Mouse (Mus musculus): ENCODE data around the gene Rnase9. TPM values are rescaled to one million over a fixed set of nuclear protein-coding genes. Genes with fewer than 3 reads are reported as not detected.
A peak's percentile ranks its signal among the peaks of the same experiment; 100 is the strongest.
"Not testable (repeated sequence)": the region's sequence is repeated elsewhere in the genome, so short reads cannot be mapped to it uniquely, and the experiment has no call there.

Gene Rnase9
- polyA plus RNA-seq, 1 experiment, result not detected

- no peak for DNase-seq (ENCODE audit: extremely low spot score in 1 of 2, low spot score in 1 of 2)
Observed at GRCm38 (mm10) chr14:51051941-51052340, 10.3 kb upstream of the Rnase9 start.

DNA sequence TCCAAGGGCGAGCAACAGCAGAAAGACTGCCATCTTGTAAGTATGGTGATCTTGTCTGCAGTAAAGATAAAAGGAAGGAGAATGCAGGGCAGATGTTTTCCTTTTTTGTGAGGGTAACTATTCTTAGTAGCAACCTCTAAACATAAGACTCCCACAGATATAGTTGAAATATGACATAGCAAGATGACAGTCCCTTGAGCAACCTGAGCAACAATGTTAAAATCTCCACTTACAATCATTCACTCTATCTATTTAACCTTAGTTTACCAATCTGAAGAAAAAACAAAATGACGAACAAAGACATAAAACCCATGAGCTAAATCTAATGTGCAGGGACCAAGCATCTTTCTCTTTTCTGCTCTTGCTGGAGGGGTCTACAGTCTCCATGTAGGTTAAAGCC is 8.4 kb upstream of the Rnase9 start, which contains the start of gene Rnase11:
Rnase11 (minus strand) TSS at position 101 of the 400 bp plus-strand sequence.
- no peak for DNase-seq (ENCODE audit: extremely low spot score in 1 of 2, low spot score in 1 of 2)

GRCm38 (mm10) chr14:51047846-51048245 is 6.2 kb upstream of the Rnase9 start:
- DNase-seq (ENCODE audit: extremely low spot score in 1 of 2, low spot score in 1 of 2), result no peak

DNA sequence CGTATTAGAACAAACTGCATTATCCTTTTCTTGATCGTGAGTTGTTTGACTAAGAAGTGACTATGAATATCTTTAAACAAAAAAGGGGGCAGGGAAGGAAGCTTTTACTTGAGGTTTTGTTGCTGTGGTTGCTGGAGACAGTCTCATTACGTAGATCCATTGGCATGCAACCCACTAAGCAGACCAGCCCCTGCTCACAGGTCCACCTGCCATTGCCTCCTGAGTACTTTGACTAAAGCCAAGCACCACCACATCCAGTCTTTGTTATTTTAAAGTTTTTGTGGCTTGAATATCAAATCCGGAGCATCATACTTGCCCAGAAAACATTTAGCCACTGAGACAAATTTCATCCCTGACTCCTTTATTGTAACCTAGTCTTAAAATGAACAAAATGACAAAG is 5.5 kb downstream of the Rnase9 start:
- no peak for DNase-seq (ENCODE audit: extremely low spot score in 1 of 2, low spot score in 1 of 2)

DNA sequence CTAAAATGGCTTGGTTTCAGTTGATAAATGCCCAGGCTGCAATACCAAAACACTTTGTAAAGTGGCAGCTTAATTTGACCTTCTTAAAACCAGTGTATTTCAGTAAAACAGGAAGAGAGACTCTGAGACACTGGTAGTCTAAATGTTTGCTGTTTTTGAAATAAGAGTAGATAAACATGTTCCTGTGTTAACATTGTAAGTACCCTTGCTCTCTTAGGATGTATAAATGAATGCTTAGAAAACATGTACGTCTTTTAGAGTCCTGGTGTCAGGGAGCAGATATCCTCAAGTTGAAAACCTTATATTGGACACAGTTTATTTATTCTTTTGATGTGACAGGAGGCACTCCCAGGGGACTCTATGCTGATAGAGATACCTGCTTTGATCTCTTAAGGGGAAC is 6.5 kb downstream of the Rnase9 start:
- DNase-seq (ENCODE audit: extremely low spot score in 1 of 2, low spot score in 1 of 2), result no peak

GRCm38 (mm10) chr14:51027387-51028155 is 14.1 kb downstream of the Rnase9 start:
- no peak for DNase-seq (ENCODE audit: extremely low spot score in 1 of 2, low spot score in 1 of 2)

DNA sequence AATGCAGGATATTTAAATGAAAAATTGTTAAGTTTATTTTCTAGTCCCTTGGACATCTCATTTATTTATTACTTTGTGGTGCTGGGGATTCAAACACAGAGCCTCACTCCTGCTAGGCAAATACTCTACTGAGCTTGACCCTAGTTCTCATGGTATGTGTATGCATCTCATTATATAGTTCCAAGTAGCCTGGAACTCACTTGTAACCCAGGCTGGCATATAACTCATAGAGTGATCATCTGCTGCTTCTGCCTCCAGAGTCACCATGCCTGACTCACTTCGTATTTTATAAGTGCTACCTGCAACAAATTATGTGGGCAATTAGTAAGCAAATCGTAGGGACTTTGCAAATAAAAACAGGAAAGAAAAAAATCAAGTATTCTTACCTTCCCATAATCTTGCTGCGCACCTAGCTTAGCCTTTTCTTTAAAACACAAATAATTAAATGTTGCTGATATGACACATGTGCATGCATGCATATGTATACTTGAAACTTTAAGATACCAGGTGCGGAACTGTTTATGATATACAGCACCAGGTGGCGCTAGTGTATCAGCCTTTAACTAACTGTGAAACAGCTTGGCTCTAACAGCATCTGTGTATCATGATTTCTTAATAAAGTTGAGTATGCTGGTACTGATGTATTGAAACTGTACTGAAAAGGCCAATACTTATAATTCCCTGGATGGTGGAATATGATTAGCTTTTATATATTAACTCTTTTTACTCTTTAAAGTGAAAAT is 15.1 kb downstream of the Rnase9 start:
- peak; percentile 34 to 89 for DNase-seq (ENCODE audit: extremely low spot score in 1 of 2, low spot score in 1 of 2)

DNA sequence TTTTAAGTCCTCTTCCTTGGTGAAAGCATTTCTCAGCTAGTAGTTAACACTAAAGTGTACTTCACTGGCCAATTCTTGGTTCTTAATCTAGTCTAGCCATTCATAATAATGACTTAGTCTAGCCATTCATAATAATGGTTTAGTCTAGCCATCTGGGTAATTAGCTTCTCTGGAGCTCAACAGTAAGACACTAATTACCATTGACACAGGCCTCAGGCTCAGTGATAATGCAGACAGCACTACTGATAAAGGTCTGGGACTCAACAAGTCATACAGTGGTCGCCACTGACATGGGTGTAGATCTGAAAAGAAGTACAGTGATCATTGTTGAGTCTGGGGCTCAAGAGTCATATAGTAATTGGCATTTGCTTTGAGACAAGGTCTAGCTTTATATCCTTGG is 16.8 kb downstream of the Rnase9 start:
- DNase-seq (ENCODE audit: extremely low spot score in 1 of 2, low spot score in 1 of 2), result no peak

GRCm38 (mm10) chr14:51023457-51023856 is 18.2 kb downstream of the Rnase9 start:
- no peak for DNase-seq (ENCODE audit: extremely low spot score in 1 of 2, low spot score in 1 of 2)

DNA sequence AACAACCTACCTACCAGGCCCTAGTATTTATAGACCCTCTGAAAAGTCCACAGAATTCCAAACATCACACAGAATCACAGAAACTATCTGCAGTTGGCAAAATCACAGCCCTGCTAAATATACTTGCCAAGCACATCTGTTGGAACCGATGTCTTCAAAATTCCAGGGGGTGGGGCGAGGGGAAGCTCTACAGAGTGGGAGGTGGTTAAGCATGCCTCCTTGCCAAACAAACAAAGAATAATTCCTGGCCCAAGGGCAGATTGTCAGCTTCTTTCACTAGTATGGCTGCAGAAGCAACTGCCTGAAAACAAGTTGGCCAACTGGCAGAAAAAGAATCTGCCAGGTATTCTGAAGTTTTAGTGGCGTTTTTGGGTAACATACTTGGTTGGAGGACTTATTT is 24.4 kb downstream of the Rnase9 start:
- no peak for DNase-seq (ENCODE audit: extremely low spot score in 1 of 2, low spot score in 1 of 2)

DNA sequence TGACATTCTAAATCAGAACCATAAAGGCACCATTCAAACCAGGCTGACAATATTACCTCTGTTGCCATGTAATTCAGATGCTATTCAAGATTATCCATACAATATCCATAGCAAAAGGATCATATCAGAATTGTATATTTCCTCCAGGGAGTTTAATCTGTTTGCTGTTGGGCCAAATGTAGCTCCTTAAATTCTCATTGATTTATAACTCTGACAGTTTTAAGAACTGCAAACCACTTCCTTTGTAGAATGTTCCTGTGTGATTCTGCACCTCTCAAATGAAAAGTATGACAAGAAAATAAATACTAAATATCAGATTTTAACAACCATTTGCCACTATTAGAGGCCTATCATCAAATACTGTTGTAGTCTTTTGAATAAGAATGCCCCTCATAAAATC is 25.9 kb downstream of the Rnase9 start:
- no peak for DNase-seq (ENCODE audit: extremely low spot score in 1 of 2, low spot score in 1 of 2)

DNA sequence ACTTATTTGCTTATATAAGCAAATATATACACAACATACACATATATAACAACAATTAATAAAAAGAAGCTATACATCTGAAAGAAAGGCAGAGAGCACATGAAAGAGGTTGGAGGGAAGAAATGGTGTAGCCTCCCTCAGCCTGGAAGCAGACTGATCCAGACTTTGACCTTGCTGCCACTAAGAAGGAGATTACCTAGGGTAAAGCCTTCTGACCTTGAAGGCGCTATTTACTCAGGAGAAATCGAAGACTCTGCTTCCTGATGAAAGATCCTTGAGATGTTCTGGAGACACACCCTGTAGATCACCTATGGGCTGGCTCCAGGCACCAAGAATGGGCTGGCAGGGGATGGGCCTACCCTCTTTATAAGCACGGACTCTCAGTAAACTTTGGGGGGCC is 26.9 kb downstream of the Rnase9 start:
- not testable (repeated sequence) for DNase-seq (ENCODE audit: extremely low spot score in 1 of 2, low spot score in 1 of 2)

DNA sequence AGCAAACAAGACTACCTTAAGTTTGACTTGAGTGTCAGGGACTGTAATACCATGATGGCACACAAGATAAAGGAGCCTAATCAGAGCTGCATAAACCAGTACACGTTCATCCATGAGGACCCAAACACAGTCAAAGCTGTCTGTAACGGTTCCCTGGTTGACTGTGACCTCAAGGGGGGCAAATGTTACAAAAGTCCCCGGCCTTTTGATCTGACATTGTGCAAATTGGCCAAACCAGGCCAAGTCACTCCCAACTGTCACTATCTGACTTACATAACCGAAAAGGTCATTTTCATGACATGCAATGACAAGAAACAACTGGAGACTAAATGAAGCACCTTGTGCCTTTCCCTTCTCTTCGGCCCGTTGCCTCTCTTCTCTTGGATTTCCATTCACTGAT is 32.1 kb downstream of the Rnase9 start:
- DNase-seq (ENCODE audit: extremely low spot score in 1 of 2, low spot score in 1 of 2), result no peak

GRCm38 (mm10) chr14:51008781-51009180 is 32.9 kb downstream of the Rnase9 start:
- no peak for DNase-seq (ENCODE audit: extremely low spot score in 1 of 2, low spot score in 1 of 2)

DNA sequence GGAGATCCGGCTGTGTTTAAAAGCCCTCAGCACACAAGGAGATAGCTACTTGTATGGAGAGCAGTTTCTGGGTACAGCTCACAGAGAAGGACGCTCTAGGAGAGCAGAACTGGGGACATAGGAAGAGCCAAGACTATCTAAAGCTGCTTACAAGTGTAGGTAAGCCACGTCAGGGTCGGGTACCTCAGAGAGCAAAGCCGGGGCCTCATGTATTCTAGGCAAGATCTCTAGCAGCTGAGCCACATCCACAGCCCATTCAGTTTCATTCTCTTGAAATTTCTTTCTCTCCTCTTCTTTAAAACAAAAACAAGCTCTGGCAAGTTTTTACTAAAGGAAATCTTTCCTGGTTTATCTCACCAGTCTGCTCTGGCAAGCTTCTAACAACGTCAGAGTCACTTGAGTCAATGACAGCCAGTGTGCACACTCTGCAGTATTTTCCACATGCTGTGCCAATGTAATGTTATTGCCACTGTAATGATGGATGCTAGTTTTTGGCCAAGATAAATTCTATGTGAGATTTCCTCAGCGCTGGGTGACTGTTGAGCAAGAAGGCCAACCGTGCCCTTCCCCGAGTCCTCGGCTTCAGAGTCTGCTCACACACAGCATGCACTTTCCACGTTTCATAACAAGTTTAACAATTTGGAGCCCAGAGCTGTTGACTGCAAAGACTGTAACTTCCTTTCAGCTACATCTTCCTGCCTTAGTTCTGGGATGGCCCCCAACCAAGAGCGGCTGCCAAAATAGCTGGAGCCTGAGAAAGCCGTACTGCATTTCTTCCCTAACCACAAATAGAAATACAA is 33.6 kb downstream of the Rnase9 start:
- peak; percentile 7 to 62 for DNase-seq (ENCODE audit: extremely low spot score in 1 of 2, low spot score in 1 of 2)

DNA sequence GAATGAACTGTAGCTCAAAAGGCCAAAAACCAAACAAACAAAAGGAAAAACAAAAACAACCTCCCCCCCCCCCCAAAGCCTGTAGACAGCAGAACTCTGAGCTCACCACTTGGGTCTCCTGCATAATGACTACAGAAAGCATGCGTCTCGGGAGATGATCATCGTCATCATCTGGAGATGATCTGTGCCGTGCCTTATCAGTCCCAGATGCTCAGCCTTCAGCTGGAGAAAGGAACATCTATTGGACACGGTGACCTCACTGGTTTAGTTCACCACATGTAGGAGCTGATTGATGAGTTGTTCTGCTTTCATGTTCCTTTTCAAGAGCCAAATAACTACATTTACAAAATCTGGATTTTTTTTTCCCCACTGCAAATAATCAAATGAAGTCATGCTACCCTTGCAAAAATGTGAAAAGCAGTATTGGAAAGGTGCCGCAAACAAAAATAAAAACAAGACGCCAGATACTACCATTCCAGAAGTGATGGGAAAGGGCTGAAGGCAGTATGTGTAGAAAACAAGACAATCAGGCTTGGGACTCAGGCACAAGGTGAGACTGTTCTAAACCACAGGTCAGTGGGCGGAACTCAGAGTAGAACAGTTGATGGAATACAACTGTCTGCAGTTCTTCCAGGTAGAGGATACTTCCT is 34.4 kb downstream of the Rnase9 start, which contains the start of gene Rnase10:
Rnase10 (plus strand) TSS at position 600 of the 650 bp plus-strand sequence.
- DNase-seq (ENCODE audit: extremely low spot score in 1 of 2, low spot score in 1 of 2), result no peak

DNA sequence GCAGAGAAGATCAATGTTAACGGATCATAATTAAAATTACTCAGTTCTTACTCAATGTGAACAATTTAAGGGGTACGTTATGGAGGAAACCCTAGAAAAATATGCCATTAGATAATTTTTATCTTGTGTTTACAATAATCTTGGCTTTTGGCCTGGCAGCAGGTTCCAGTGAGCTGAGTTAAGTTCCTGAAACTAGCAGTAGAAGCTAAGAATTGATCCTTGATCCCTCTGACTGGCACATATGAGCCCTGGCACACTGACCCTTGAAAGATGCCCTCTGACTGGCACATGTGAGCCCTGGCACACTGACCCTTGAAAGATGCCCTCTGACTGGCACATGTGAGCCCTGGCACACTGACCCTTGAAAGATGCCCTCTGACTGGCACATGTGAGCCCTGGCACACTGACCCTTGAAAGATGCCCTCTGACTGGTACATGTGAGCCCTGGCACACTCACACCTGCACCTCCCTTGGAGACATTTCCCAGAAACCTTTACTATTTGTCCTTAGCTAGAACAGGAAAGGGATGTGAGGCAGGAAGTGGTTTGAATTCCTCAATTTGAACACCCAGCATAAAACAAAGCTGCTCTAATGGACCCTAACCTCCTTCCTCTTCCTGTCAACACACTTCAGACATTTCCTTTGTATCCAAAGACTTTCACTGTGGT is 43.5 kb downstream of the Rnase9 start:
- no peak for DNase-seq (ENCODE audit: extremely low spot score in 1 of 2, low spot score in 1 of 2)

GRCm38 (mm10) chr14:50997088-50997487 is 44.6 kb downstream of the Rnase9 start:
- no peak for DNase-seq (ENCODE audit: extremely low spot score in 1 of 2, low spot score in 1 of 2)

DNA sequence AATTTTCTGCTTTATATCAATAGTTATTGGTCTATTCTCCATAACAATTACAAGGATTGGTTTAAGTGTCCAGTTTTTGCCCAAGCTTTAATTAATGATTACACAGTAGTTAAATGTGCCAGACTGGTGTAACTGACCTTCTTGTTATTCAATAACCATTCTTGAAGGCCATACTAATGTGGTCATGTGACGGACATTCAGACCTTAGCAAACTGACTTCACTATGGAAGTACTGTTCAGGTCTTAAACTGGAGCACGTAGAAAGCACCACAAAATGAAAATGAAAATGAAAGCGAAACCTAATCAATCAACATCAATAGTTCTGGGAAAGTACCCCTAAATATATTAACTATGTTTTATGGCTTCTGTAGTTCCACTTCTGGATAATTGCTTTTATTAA is 50.6 kb downstream of the Rnase9 start:
- no peak for DNase-seq (ENCODE audit: extremely low spot score in 1 of 2, low spot score in 1 of 2)

Data from frontal cortex, adult 2 months (tissue).